Mouse (Mus musculus) heart, embryonic 11.5 days (tissue): ENCODE results near the gene Gm15517. TPM values are rescaled to one million over a fixed set of nuclear protein-coding genes. Genes with fewer than 3 reads are reported as not detected.
"Not testable (repeated sequence)": the region's sequence is repeated elsewhere in the genome, so short reads cannot be mapped to it uniquely, and the experiment has no call there.

ENCODE experiments used
- ATAC-seq: fragments of 200-750 bp; cut with Nextera tagmentation; replicated peaks from 2 replicates; pipeline ENCODE4 v1.8.0; 2017; ENCODE audit warnings: moderate library complexity; ENCODE audit not compliant: insufficient number of reproducible peaks, low FRiP score, low TSS enrichment
- H3K27ac ChIP-seq: fragments of 300-500 bp; sonication (generic); 2 replicates; pipeline ENCODE4 v1.5.1; 2014; ENCODE audit warnings: mild to moderate bottlenecking, low read depth, low read length
- H3K27me3 ChIP-seq: fragments of 300-500 bp; sonication (generic); 2 replicates; pipeline ENCODE4 v1.6.1; 2014; ENCODE audit warnings: mild to moderate bottlenecking, low read length, mixed read lengths; ENCODE audit not compliant: control insufficient read depth, insufficient read depth
- H3K36me3 ChIP-seq: fragments of 300-500 bp; sonication (generic); 2 replicates; pipeline ENCODE4 v1.6.1; 2014; ENCODE audit warnings: mild to moderate bottlenecking, low read length, moderate library complexity, mixed read lengths; ENCODE audit not compliant: control insufficient read depth, insufficient read depth
- H3K4me1 ChIP-seq: fragments of 300-500 bp; sonication (generic); 2 replicates; pipeline ENCODE4 v1.6.1; 2014; ENCODE audit warnings: low read length; ENCODE audit not compliant: control insufficient read depth, insufficient read depth
- H3K4me2 ChIP-seq: fragments of 300-500 bp; sonication (generic); 2 replicates; pipeline ENCODE4 v1.6.1; 2014; ENCODE audit warnings: mild to moderate bottlenecking, moderate library complexity
- H3K4me3 ChIP-seq: fragments of 300-500 bp; sonication (generic); 2 replicates; pipeline ENCODE4 v1.5.1; 2014; ENCODE audit warnings: low read depth, low read length
- H3K9ac ChIP-seq: fragments of 300-500 bp; sonication (generic); 2 replicates; pipeline ENCODE4 v1.6.1; 2014; ENCODE audit warnings: mild to moderate bottlenecking, low read depth, low read length, moderate library complexity
- H3K9me3 ChIP-seq: fragments of 300-500 bp; sonication (generic); replicated peaks from 2 replicates; pipeline ENCODE4 v1.6.1; 2016; ENCODE audit warnings: low read length; ENCODE audit not compliant: control insufficient read depth
- WGBS: fragments of 180-500 bp; shearing (Covaris S2); extraction: QIAGEN DNeasy Blood & Tissue Kit; methylation state at CpG from one replicate; pipeline ENCODE4 v1.1.7; 2014; ENCODE audit not compliant: insufficient replicate concordance; 5-methylcytosine and 5-hydroxymethylcytosine counted together
- polyA plus RNA-seq: library from polyadenylated mRNA; unstranded; fragments of >200 nt; fragmentation: Nextera tagmentation; extraction: Ambion mirVana; gene quantifications from 2 replicates; pipeline ENCODE4 v1.2.1, GENCODE M21; 2014

The Gm15517 gene
- polyA plus RNA-seq, 1 experiment from 2014 or later: not detected

- H3K4me1 ChIP-seq, ATAC-seq, H3K27me3 ChIP-seq, H3K9ac ChIP-seq, H3K4me3 ChIP-seq, H3K4me2 ChIP-seq, H3K27ac ChIP-seq, H3K36me3 ChIP-seq, H3K9me3 ChIP-seq: not testable (repeated sequence)
- 71% methylated on average over 2 of the region's 2 CpGs for WGBS
These were observed 36.3 kb downstream of the Gm15517 start for GRCm38 (mm10) chr7:44297501-44297900.

- WGBS: 85% methylated on average over 14 of the region's 14 CpGs
- peak overlapping the region; percentile 86 for H3K4me2 ChIP-seq
- peaks cover 18% of the 10 kb centered on the region for H3K27me3 ChIP-seq
- peak overlapping the region; percentile 94 for H3K9ac ChIP-seq
- H3K9me3 ChIP-seq: no peaks in the 10 kb centered on the region
- no peaks in the 10 kb centered on the region for H3K36me3 ChIP-seq
- peaks cover 9% of the 10 kb centered on the region for H3K4me1 ChIP-seq
- H3K27ac ChIP-seq: peak overlapping the region; percentile 79; the same call in 1 of the 2 replicates
- H3K4me3 ChIP-seq: peak overlapping the region; percentile 68
- ATAC-seq: no peak
These were observed 42.4 kb downstream of the Gm15517 start for GRCm38 (mm10) chr7:44303346-44304340.

- H3K9me3 ChIP-seq: no peaks in the 10 kb centered on the region
- peak overlapping the region; percentile 94 for H3K9ac ChIP-seq
- peak overlapping the region; percentile 68 for H3K4me3 ChIP-seq
- ATAC-seq: peak; percentile 29
- H3K27me3 ChIP-seq: peaks cover 26% of the 10 kb centered on the region
- H3K4me2 ChIP-seq: peak overlapping the region; percentile 86
- H3K4me1 ChIP-seq: peaks cover 9% of the 10 kb centered on the region
- under 1% methylated on average over 25 of the region's 25 CpGs for WGBS
- H3K27ac ChIP-seq: peak overlapping the region; percentile 79
- H3K36me3 ChIP-seq: no peaks in the 10 kb centered on the region
These were observed 43.2 kb downstream of the Gm15517 start for GRCm38 (mm10) chr7:44304463-44304774.

GRCm38 (mm10) chr7:44304775-44305641 lies 43.8 kb downstream of the Gm15517 start:
- ATAC-seq: peak; percentile 91
- peaks cover 9% of the 10 kb centered on the region for H3K4me1 ChIP-seq
- H3K4me3 ChIP-seq: peak overlapping the region; percentile 68
- H3K4me2 ChIP-seq: peak overlapping the region; percentile 86
- WGBS: under 1% methylated on average over 49 of the region's 49 CpGs
- H3K27me3 ChIP-seq: peaks cover 31% of the 10 kb centered on the region
- peak overlapping the region; percentile 79 for H3K27ac ChIP-seq
- no peaks in the 10 kb centered on the region for H3K9me3 ChIP-seq
- H3K36me3 ChIP-seq: no peaks in the 10 kb centered on the region
- H3K9ac ChIP-seq: peak overlapping the region; percentile 94

GRCm38 (mm10) chr7:44305686-44306085 lies 44.4 kb downstream of the Gm15517 start:
- 7% methylated on average over 16 of the region's 16 CpGs for WGBS
- Histone ChIP-seq H3K4me3 (peak overlapping the region; percentile 68), H3K4me1 (peaks cover 12% of the 10 kb centered on the region)

GRCm38 (mm10) chr7:44306516-44307240 lies 45.4 kb downstream of the Gm15517 start, which contains the start of gene Clec11a:
Clec11a (minus strand) TSS chr7:44306902.
- H3K27me3 ChIP-seq: peaks cover 47% of the 10 kb centered on the region
- WGBS: 62% methylated on average over 6 of the region's 6 CpGs
- H3K9ac ChIP-seq: no peak within 1 kb of the TSS
- no peaks in the 10 kb centered on the region for H3K36me3 ChIP-seq
- no peaks in the 10 kb centered on the region for H3K9me3 ChIP-seq
- H3K4me2 ChIP-seq: peak within 1 kb of the TSS; percentile 86
- H3K4me1 ChIP-seq: peaks cover 20% of the 10 kb centered on the region
- H3K27ac ChIP-seq: no peak within 1 kb of the TSS
- H3K4me3 ChIP-seq: peak within 1 kb of the TSS; percentile 68
- no peak for ATAC-seq

More at GRCm38 (mm10) chr7:44305686-44306085, 44.4 kb downstream of the Gm15517 start:
- no peak overlapping the region for H3K9ac ChIP-seq
- no peak overlapping the region for H3K27ac ChIP-seq
- no peaks in the 10 kb centered on the region for H3K9me3 ChIP-seq
- peak overlapping the region; percentile 86 for H3K4me2 ChIP-seq
- peaks cover 37% of the 10 kb centered on the region for H3K27me3 ChIP-seq
- no peak for ATAC-seq
- no peaks in the 10 kb centered on the region for H3K36me3 ChIP-seq

GRCm38 (mm10) chr7:44307261-44308020 lies 46.2 kb downstream of the Gm15517 start:
- peaks cover 55% of the 10 kb centered on the region for H3K27me3 ChIP-seq
- no peak overlapping the region for H3K27ac ChIP-seq
- H3K4me3 ChIP-seq: no peak overlapping the region
- H3K9ac ChIP-seq: no peak overlapping the region
- peaks cover 20% of the 10 kb centered on the region for H3K4me1 ChIP-seq
- ATAC-seq: no peak
- H3K36me3 ChIP-seq: no peaks in the 10 kb centered on the region
- 54% methylated on average over 9 of the region's 9 CpGs for WGBS
- no peak overlapping the region for H3K4me2 ChIP-seq
- H3K9me3 ChIP-seq: no peaks in the 10 kb centered on the region
